Mouse (Mus musculus): ENCODE results near the gene Bivm. TPM values are rescaled to one million over a fixed set of nuclear protein-coding genes. Genes with fewer than 3 reads are reported as not detected.
A peak's percentile ranks its signal among the peaks of the same experiment; 100 is the strongest.

Gene Bivm
- polyA plus RNA-seq, 2 experiments: 13.3 to 17.9 TPM

- TF ChIP-seq POLR2A (IDR thresholded peaks at IDR 0.05; ENCODE audit: borderline replicate concordance, extremely low read depth, insufficient read depth, insufficient read length): no peak
These were observed 1.2 kb upstream of the Bivm start for GRCm38 (mm10) chr1:44117571-44117970.

GRCm38 (mm10) chr1:44119201-44120073 is 680 bp downstream of the Bivm start:
- peak; percentile 48; the same call in 1 of the 2 replicates for TF ChIP-seq POLR2A (IDR thresholded peaks at IDR 0.05; ENCODE audit: borderline replicate concordance, extremely low read depth, insufficient read depth, insufficient read length)
- Histone ChIP-seq H3K4me3 (replicated peaks; ENCODE audit: low read length) (peak overlapping the region; percentile 63), H3K4me1 (ENCODE audit: control insufficient read depth, insufficient read depth, low read length) (0 out of 2 replicates have a peak, but pooled peaks cover 6% of the 10 kb centered on the region), H3K27me3 (ENCODE audit: control insufficient read depth, insufficient read depth, low read length) (no peaks in the 10 kb centered on the region), H3K9me3 (ENCODE audit: control insufficient read depth, low read length) (no peaks in the 10 kb centered on the region), H3K36me3 (ENCODE audit: control insufficient read depth, insufficient read depth, low read length) (peaks cover 18% of the 10 kb centered on the region), H3K9ac (ENCODE audit: low read depth, low read length, severe bottlenecking) (peak overlapping the region; percentile 87), H3K27ac (replicated peaks; ENCODE audit: low read depth, low read length) (peak overlapping the region; percentile 94), H3K4me2 (replicated peaks; ENCODE audit: low read depth, low read length, severe bottlenecking) (peak overlapping the region; percentile 82)
- peak; percentile 79 for ATAC-seq (ENCODE audit: low FRiP score, low read depth)
- peak; percentile 83 for DNase-seq (ENCODE audit: low spot score)
- 1% methylated on average over 27 of the region's 43 CpGs for WGBS

More at GRCm38 (mm10) chr1:44117571-44117970, 1.2 kb upstream of the Bivm start:
- peaks cover 34% of the 10 kb centered on the region for H3K36me3 ChIP-seq (ENCODE audit: control insufficient read depth, insufficient read depth, low read length)
- H3K4me3 ChIP-seq (replicated peaks; ENCODE audit: low read length): peak overlapping the region; percentile 63
- H3K9me3 ChIP-seq (ENCODE audit: control insufficient read depth, low read length): no peaks in the 10 kb centered on the region
- H3K27ac ChIP-seq (replicated peaks; ENCODE audit: low read depth, low read length): no peak overlapping the region
- H3K9ac ChIP-seq (ENCODE audit: low read depth, low read length, severe bottlenecking): peak overlapping the region; percentile 87; the same call in 1 of the 2 replicates
- H3K27me3 ChIP-seq (ENCODE audit: control insufficient read depth, insufficient read depth, low read length): no peaks in the 10 kb centered on the region
- no peak for DNase-seq (ENCODE audit: low spot score)
- peak overlapping the region; percentile 82 for H3K4me2 ChIP-seq (replicated peaks; ENCODE audit: low read depth, low read length, severe bottlenecking)
- no peak for ATAC-seq (ENCODE audit: low FRiP score, low read depth)
- H3K4me1 ChIP-seq (ENCODE audit: control insufficient read depth, insufficient read depth, low read length): 0 out of 2 replicates have a peak, but pooled peaks cover 6% of the 10 kb centered on the region

GRCm38 (mm10) chr1:44120074-44120406 is 1.3 kb downstream of the Bivm start:
- peak overlapping the region; percentile 63 for H3K4me3 ChIP-seq (replicated peaks; ENCODE audit: low read length)
- peaks cover 15% of the 10 kb centered on the region for H3K36me3 ChIP-seq (ENCODE audit: control insufficient read depth, insufficient read depth, low read length)
- H3K9me3 ChIP-seq (ENCODE audit: control insufficient read depth, low read length): no peaks in the 10 kb centered on the region
- ATAC-seq (ENCODE audit: low FRiP score, low read depth): no peak
- 3% methylated on average over 6 of the region's 6 CpGs for WGBS
- no peaks in the 10 kb centered on the region for H3K27me3 ChIP-seq (ENCODE audit: control insufficient read depth, insufficient read depth, low read length)
- peak; percentile 9 for DNase-seq (ENCODE audit: low spot score)
- 0 out of 2 replicates have a peak, but pooled peaks cover 6% of the 10 kb centered on the region for H3K4me1 ChIP-seq (ENCODE audit: control insufficient read depth, insufficient read depth, low read length)
- H3K4me2 ChIP-seq (replicated peaks; ENCODE audit: low read depth, low read length, severe bottlenecking): peak overlapping the region; percentile 82
- TF ChIP-seq POLR2A (IDR thresholded peaks at IDR 0.05; ENCODE audit: borderline replicate concordance, extremely low read depth, insufficient read depth, insufficient read length): no peak
- H3K9ac ChIP-seq (ENCODE audit: low read depth, low read length, severe bottlenecking): peak overlapping the region; percentile 87
- H3K27ac ChIP-seq (replicated peaks; ENCODE audit: low read depth, low read length): peak overlapping the region; percentile 94

- no peak for ATAC-seq (ENCODE audit: low FRiP score, low read depth)
- H3K9me3 ChIP-seq (ENCODE audit: control insufficient read depth, low read length): no peaks in the 10 kb centered on the region
- peaks cover 12% of the 10 kb centered on the region; the same call in 1 of the 2 replicates for H3K36me3 ChIP-seq (ENCODE audit: control insufficient read depth, insufficient read depth, low read length)
- H3K27ac ChIP-seq (replicated peaks; ENCODE audit: low read depth, low read length): no peak overlapping the region
- DNase-seq (ENCODE audit: low spot score): no peak
- no peak overlapping the region for H3K9ac ChIP-seq (ENCODE audit: low read depth, low read length, severe bottlenecking)
- no peak overlapping the region for H3K4me3 ChIP-seq (replicated peaks; ENCODE audit: low read length)
- 0 out of 2 replicates have a peak, but pooled peaks cover 6% of the 10 kb centered on the region for H3K4me1 ChIP-seq (ENCODE audit: control insufficient read depth, insufficient read depth, low read length)
- no peak for TF ChIP-seq POLR2A (IDR thresholded peaks at IDR 0.05; ENCODE audit: borderline replicate concordance, extremely low read depth, insufficient read depth, insufficient read length)
- H3K4me2 ChIP-seq (replicated peaks; ENCODE audit: low read depth, low read length, severe bottlenecking): no peak overlapping the region
- no peaks in the 10 kb centered on the region for H3K27me3 ChIP-seq (ENCODE audit: control insufficient read depth, insufficient read depth, low read length)
- 86% methylated on average over 3 of the region's 3 CpGs for WGBS
These were observed 3.5 kb downstream of the Bivm start for GRCm38 (mm10) chr1:44122256-44122655.

- no peak for ATAC-seq (ENCODE audit: low FRiP score, low read depth)
- no peak for TF ChIP-seq POLR2A (IDR thresholded peaks at IDR 0.05; ENCODE audit: borderline replicate concordance, extremely low read depth, insufficient read depth, insufficient read length)
- H3K9ac ChIP-seq (ENCODE audit: low read depth, low read length, severe bottlenecking): no peak overlapping the region
- no peaks in the 10 kb centered on the region for H3K27me3 ChIP-seq (ENCODE audit: control insufficient read depth, insufficient read depth, low read length)
- 0 out of 2 replicates have a peak, but pooled peaks cover under 1% of the 10 kb centered on the region for H3K4me1 ChIP-seq (ENCODE audit: control insufficient read depth, insufficient read depth, low read length)
- DNase-seq (ENCODE audit: low spot score): no peak
- peaks cover 31% of the 10 kb centered on the region for H3K36me3 ChIP-seq (ENCODE audit: control insufficient read depth, insufficient read depth, low read length)
- no peaks in the 10 kb centered on the region for H3K9me3 ChIP-seq (ENCODE audit: control insufficient read depth, low read length)
- H3K27ac ChIP-seq (replicated peaks; ENCODE audit: low read depth, low read length): no peak overlapping the region
- WGBS: 93% methylated on average over 4 of the region's 4 CpGs
- H3K4me2 ChIP-seq (replicated peaks; ENCODE audit: low read depth, low read length, severe bottlenecking): no peak overlapping the region
- no peak overlapping the region for H3K4me3 ChIP-seq (replicated peaks; ENCODE audit: low read length)
These were observed 6.8 kb downstream of the Bivm start for GRCm38 (mm10) chr1:44125590-44125989.
